Mouse (Mus musculus) layer of hippocampus, postnatal 36 days (tissue): ENCODE results near the gene Lypla2. TPM values are rescaled to one million over a fixed set of nuclear protein-coding genes. Genes with fewer than 3 reads are reported as not detected.
"Not testable (repeated sequence)": the region's sequence is repeated elsewhere in the genome, so short reads cannot be mapped to it uniquely, and the experiment has no call there.

ENCODE experiments used
- DNase-seq, 2 experiments: peaks; one replicate each; pipeline ENCODE4 v3.0.0; 2022
- total RNA-seq, 2 experiments: library from RNA; stranded (reverse); gene quantifications; 2 replicates each; pipeline ENCODE4 v1.2.3; 2021

The Lypla2 gene
- total RNA-seq, 2 experiments from 2014 or later: 93.4 to 106 TPM

GRCm38 (mm10) chr4:135949475-135949874 lies 23.0 kb downstream of the Lypla2 start:
- no peak for DNase-seq

- DNase-seq: no peak
Observed at GRCm38 (mm10) chr4:135948142-135948541, 24.3 kb downstream of the Lypla2 start.

GRCm38 (mm10) chr4:135946659-135947301 lies 25.6 kb downstream of the Lypla2 start:
- DNase-seq: no peak

GRCm38 (mm10) chr4:135946278-135946658 lies 26.2 kb downstream of the Lypla2 start, which contains the start of gene Hmgcl:
Hmgcl (plus strand) TSS chr4:135946448.
- DNase-seq: peak; percentile 92 to 93

- DNase-seq: no peak
Observed at GRCm38 (mm10) chr4:135945706-135946105, 26.7 kb downstream of the Lypla2 start.

GRCm38 (mm10) chr4:135943389-135943788 lies 29.0 kb downstream of the Lypla2 start:
- DNase-seq: no peak

GRCm38 (mm10) chr4:135942193-135942592 lies 30.2 kb downstream of the Lypla2 start:
- no peak for DNase-seq

- not testable (repeated sequence) for DNase-seq
Observed at GRCm38 (mm10) chr4:135941026-135941425, 31.4 kb downstream of the Lypla2 start.

GRCm38 (mm10) chr4:135938858-135939257 lies 33.6 kb downstream of the Lypla2 start:
- DNase-seq: no peak

GRCm38 (mm10) chr4:135935502-135935901 lies 36.9 kb downstream of the Lypla2 start:
- DNase-seq: no peak

- DNase-seq: no peak
Observed at GRCm38 (mm10) chr4:135934708-135935500, 37.5 kb downstream of the Lypla2 start.

GRCm38 (mm10) chr4:135931832-135932231 lies 40.6 kb downstream of the Lypla2 start:
- no peak for DNase-seq

GRCm38 (mm10) chr4:135930239-135930638 lies 42.2 kb downstream of the Lypla2 start:
- no peak for DNase-seq

- no peak for DNase-seq
Observed at GRCm38 (mm10) chr4:135929828-135930227, 42.6 kb downstream of the Lypla2 start.

GRCm38 (mm10) chr4:135929405-135929804 lies 43.0 kb downstream of the Lypla2 start:
- DNase-seq: no peak

GRCm38 (mm10) chr4:135928376-135928775 lies 44.0 kb downstream of the Lypla2 start:
- DNase-seq: no peak

- DNase-seq: no peak
Observed at GRCm38 (mm10) chr4:135926861-135927260, 45.6 kb downstream of the Lypla2 start.

- no peak for DNase-seq
Observed at GRCm38 (mm10) chr4:135926195-135926808, 46.1 kb downstream of the Lypla2 start.

GRCm38 (mm10) chr4:135925341-135925740 lies 47.1 kb downstream of the Lypla2 start:
- DNase-seq: no peak

GRCm38 (mm10) chr4:135924418-135924817 lies 48.0 kb downstream of the Lypla2 start:
- DNase-seq: no peak

- DNase-seq: no peak
Observed at GRCm38 (mm10) chr4:135922190-135922589, 50.2 kb downstream of the Lypla2 start.

- no peak for DNase-seq
Observed at GRCm38 (mm10) chr4:135921257-135922120, 50.9 kb downstream of the Lypla2 start.
